Mouse (Mus musculus) right cerebral cortex, adult 2 months (tissue): ENCODE data around the gene Pknox2.
A peak's percentile ranks its signal among the peaks of the same experiment; 100 is the strongest.

Source experiments
- DNase-seq, 2 experiments: peaks; one replicate each; pipeline ENCODE4 v3.0.0; 2021 to 2022; ENCODE audit warnings: low spot score in 2 of 2

Gene Pknox2

DNA sequence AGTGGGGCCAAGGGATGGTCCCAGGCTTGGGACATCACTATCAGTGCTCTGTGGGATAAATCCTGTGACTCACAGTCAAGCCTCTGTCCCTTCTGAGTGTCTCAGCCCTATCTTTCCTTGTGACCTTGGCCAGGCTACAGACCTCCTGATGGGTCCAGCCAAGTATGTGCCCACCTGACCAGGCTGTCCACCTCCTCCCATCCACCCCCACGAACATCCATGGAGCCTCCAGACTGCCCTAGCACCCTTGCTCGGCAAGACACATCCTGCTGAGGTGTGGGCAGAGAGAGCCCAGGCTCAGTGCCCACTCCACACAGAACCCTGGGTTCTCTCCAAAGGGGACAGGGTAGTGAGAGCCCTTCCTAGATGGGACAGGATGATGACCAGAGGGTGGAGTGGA is 204.6 kb downstream of the Pknox2 start:
- DNase-seq = no peak

DNA sequence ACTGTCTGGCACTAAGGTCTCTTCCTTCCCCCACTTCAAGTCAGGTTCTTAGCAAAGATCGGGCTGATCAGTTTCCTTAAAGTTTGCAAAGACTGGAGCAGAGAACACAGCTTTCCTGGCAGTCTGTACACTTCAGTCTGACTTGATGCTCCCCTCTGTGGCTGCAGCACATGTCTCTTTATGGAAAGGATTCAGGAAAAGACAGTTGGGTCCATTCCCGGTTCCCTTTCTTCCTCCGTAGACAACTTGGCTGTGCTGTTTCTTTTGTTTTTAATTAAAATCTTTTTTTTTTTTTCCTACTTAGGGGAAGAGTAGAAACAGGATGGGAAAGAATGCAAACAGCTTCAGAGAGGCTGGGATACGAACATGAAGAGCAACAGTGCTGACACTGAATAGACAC is 205.1 kb downstream of the Pknox2 start:
- DNase-seq = no peak

DNA sequence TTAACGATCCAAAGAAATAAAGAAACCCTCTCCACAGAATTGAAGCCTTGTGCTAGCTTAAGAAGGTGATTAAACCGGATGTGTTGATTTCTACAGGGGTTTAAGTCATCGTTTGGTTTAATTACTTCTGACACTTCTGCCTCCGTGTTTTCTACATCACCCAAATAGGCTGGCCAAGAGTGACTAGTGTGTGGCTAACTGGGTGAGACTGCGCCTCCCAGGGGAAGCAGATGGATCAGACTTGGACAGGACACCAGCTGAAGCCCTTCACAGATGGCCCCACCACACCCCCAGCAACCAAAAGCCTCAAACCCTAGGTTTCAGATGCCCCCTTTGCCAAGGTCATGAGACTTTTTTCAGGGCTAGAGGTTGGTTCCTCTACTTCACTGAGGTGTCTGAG is 205.6 kb downstream of the Pknox2 start:
- DNase-seq = no peak

DNA sequence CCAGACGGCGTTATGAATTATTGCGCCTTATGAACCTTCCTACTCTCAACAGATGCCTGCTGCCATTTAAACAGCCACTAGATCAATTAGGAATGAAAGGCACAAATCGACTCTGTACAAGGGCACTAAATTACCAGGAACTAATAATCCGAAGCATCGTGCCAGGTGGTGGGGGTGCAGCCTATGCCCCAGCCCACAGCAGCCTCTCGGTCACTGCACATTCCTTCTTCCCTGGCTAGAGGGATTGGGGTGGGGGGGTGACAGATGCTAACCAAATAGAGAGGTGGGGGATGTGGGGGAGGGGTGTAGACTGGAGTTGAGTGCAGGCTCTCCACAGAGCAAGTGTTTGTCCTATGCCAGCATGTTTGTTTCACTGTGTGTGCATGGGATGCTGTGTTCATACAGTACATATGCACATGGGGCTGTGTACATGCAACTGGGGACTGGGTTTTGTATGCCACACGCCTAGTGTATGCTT is 208.6 kb downstream of the Pknox2 start:
- no peak for DNase-seq

DNA sequence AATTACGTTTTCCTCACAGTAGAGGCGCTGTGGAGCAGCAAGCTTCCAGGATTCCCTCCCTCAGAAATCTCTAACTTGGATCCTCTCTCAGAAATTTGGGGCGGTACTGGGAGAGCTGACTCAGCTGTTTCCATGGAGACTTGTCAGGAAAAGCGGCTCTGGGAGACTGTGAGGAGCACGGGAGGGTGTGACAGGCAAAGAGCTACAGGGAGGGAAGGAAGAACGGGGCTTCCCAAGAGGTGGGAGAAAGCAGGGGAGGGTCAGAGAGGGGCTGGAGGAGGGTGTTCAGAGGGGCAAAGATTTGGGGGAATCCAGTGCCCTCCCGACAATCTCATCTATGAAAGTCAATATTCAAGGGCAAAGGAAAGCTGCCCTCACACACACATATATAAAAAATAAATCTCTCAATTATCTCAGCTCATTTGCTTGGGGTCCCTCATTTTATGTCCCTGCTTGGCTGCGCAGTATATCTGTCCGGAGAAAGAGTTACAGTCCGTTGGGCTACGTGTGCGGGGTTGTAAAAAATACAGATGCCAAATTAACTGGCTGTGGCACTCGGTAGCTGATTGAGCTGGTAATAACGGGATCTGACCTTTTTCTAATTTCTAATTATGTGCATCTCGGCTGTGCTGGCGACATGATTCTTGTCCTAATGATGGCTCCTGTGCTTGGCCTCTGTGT is 213.3 kb downstream of the Pknox2 start:
- peak; percentile 73 to 83 for DNase-seq

DNA sequence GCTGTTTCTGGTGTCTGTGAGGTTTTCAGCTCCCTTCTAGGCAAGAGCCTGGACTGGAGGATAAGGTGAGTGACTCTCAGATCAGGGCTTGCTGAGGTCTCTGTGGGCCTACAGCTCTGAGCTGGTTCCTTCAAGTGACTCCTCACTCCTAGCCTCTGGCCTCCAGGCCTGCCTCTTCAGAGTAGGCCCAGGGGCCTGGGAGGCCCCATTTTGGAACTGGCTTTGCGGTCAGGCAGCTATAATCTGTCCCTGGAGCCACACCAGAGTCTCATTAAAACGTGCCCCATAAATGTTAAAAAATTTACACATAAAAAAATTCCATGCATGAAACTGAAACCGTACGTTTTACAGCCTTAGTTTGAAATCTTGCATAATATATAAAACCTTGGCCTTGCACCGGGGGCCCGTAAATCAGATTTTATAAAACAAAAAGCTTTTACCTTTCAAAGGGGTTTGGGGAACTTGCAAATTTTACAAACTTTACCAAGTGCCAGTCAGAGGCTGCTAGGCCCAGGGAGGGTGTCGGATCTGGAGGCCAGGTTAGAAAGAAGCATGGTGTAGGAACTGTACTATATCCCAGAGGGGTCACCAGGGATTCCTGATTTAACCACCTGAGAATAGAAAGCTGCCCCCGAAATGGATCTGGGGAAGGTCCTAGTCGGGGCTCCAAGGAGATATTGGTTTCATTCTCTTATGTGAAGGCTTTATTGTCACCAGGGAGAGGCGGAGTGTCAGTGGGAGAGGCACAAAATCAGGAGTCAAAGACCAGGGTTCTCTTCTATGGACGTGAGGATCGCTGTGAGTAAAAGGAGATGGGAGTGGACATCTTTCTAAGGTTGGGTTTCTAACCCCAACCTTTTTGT is 214.0 kb downstream of the Pknox2 start:
- no peak for DNase-seq

DNA sequence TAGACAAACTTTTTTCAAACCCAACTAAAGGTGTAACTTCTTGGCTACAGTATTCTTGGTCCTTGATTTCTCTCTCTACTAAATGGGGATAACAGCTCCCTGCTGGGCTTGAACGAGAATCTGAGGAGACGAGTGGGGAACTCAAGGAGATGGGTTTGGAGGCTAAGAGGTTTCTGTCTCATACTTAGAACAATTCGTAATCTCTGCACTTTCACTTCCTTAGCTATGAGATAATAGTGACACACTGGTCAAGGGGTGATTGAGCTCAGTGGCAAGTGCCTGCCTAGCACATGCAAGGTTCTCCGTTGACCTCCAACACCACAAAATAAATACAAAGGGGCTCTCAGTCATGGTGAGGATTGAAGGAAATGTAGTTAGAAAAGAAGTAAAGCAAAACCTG is 215.6 kb downstream of the Pknox2 start:
- no peak for DNase-seq

DNA sequence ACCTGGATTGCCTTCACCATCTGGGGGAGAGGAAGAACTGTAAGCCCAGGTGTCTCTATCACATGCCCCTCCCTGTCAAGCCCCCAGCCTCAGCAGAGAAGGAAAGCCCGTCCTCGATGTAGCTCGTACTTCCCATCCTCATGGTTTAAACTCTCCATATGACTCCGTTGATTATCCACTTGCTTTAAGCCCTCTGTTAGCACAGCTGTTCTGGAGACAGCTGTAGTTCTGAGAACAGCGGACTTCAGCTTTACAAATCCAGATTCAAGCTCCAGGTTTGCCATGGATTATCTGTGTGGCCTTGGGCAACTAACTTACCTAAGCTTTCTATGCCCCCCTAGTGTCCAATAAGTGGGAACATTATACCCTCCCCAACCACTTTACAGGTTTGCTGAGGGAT is 223.5 kb downstream of the Pknox2 start:
- no peak for DNase-seq

DNA sequence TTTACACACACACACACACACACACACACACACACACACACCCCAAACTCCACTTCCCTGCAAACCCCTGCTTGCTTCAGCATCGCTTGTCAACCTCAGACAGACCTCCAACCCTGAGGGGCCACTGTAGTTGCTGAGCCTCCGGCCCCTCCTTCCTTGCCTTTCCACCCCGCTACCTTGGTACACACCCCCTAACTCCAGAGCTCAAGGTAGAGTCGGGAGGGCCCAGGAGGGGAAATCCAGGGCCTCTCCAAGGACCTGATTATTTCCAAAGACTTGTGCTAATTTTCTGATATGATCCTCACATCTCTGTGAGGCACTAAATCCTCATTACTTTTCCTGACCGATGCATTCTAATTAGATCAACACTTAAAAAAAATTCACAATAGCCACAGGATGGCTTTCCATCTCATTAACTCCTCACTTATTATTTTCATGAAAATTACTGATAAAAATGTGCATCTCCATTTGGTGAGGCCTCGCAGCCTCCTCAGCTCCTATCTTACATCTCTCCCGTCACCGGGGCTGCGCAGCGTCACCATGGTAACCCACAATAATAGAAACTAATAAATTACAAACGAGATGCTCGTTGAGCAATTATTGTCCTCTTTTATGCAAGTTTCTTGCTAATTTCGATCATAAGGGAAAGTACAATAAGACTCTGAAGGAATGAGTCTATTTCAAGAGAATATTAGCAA is 225.3 kb downstream of the Pknox2 start:
- peak in 1 of 2 experiments; percentile 67 for DNase-seq

DNA sequence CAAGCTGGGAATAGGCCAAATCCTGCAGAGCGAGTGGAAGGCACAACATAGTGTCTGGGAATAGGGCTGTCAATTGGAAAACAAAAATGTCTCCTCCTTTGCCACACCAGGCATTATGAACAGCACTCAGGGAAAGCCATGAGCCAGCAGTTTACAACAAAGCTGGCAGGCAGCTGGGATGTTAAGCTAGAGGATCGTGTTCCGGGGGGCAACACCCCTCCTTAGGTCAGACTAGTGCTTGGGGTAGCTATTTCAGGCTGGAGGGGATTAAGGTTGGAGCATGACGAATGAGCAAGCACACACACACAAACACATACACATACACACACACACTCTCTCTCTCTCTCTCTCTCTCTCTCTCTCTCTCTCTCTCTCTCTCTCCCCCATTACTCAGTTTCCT is 227.7 kb downstream of the Pknox2 start:
- DNase-seq = no peak

DNA sequence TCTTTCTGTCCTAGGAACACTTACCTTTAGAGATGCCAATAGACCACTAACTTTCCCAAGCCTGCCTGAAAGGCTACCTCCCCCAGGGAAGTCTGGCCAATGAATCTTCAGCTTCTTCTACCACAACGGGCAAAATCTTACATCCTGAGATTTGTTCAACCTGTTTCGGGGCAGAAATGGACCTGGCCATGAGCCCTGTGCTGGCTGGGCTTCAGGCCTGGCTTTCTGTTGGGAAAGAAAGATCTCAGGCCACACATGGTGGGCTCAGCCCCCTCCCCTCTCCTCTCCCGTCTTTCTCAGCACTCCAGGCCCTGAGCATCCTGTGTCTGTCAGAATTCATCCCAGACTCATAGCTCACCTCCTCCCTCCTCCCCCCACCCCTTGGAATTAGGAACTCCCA is 228.6 kb downstream of the Pknox2 start:
- DNase-seq = no peak

DNA sequence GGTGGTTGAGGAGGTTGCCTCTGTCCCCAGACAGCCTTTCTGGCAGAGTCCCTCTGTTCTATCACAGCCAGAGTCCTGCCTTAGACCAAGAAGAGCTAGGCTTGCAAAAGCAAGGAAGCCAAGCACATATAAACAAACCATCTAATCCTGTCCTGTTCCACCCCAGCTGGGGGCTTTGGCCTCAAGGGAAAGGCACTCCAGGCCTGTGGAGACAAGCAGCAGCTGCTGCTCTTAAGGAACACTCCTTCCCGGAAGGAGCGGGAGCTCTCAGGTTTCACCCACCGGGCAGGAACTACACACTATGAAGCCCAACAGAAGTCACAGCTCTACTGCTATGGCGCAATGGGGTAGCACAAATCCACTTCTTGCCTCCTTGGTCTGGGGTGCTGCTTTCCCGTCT is 230.3 kb downstream of the Pknox2 start:
- DNase-seq = no peak

DNA sequence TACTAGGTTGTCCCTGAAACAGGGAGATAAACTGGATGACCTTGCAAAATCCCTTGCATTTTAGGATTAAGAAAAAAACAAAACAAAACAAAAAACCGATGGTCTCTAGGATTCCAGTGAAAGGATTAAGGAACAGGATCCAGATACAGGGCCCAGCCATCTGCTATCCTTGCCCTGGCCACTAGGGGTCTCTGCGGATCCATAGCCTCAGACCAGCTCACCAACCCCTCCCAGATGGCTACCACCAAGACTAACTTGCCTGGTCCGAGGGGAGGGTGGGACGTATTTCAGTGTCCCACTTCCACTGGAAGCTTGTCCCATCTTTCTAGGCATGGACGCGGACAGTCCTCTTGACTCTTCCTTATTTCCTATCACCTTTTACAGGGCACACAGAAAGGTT is 230.8 kb downstream of the Pknox2 start:
- peak; percentile 91 to 92 for DNase-seq

DNA sequence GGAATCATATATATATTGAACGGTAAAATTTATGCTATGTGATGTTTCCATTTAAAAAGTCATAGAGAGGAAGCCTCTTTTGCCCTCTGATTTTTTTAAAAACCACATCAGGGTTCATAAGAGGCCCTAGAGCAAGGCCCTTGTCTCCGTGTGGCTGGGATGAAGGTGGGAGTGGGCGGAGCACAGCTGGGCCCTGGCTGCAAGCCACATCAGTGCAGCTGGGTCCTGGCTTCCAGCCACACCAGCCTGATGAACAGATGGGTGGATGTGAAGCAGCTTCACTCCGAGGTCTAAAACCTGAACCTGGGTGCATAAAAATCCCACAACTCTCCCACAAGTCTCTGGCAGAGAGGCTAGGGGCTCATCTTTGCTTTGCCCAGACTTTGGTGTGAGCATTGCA is 241.8 kb downstream of the Pknox2 start:
- no peak for DNase-seq

DNA sequence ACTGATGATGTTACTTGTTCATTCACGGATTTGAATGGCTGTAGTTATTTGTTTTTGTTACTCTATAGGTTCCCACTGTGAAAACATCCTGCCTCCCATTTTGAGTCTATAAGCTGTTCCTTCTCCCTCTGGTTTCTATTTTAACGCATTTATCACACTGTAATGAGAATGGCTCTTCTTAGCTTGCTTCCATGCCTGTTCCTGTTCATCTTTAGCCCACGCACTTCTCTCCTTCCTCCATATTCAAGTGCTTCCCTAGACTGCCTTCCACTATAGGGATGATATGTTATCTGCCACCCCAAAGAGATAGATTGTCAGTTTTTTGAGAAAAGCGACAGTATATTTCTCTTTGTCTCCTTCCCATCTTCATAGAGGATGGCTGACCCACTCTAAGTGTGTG is 246.7 kb downstream of the Pknox2 start:
- DNase-seq = no peak

DNA sequence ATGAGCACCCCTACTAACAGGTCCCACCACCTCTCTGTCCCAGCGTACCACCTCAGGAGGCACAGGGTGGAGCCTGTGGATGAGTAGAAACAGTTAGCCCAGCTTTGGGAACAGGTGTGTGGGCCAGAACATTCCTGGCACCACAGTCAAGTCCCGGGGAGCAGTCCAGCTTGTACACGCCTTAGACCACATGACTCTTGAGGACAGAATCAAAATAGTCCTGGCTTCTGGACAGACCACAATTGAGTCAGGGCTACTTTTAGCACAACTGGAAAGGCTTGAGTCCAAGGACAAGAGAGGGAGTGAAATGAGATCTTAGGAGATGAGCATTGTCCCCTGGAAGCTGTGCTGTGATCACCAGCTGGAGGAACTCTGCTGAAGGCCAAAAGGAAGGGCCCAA is 248.6 kb downstream of the Pknox2 start:
- no peak for DNase-seq

DNA sequence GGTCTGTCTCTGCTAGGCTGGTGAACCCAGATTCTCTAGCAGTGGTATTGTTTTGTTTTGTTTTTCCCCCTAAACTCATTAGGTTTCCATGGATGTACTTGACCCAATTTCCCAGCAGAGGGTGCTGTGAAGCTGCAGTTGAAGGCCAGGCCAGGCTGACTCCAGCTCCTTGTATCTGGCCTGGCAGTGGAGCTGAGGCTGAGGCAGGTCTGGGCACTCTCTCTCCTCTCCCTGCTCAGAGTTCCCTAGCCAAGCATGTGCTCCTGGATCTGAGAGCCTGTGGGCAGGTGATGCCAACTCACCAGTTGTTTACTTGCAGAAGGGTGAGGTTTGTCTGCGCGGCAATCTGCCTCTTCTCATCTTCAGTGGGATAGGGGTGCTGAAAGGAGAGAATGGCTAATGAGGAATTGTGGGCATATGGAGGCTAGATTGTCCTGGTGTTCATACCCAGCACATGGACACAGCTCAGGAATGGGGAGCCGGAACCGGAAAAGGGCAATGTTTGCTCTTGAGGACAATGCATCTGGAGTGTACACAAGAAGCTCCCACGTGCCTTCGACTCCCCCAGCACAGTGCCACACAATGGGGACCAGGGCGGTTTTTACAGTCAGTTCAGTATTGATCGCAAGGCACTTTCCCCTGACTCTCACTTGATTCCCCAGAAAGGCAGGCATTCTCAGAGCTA is 252.1 kb downstream of the Pknox2 start:
- DNase-seq = peak; percentile 81 to 84

DNA sequence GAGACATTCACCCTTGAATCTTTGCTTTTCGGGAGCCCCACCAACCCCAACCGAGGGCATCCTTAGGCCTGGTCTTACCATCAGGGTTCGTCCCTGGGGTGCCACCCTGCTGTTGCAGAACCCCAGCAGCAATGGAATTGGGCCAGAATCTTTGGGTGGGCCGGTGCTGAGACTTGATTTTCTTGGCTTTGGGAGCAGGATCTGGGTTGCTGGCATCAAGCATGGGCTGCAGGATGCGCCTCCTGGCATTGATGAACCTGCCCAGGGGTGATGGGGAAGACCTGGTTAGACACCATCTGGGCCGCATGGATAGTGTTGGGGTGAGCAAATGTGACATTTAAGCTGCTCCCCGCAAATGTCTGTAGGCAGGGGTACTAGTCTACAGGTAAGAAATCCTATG is 253.0 kb downstream of the Pknox2 start:
- DNase-seq = no peak

DNA sequence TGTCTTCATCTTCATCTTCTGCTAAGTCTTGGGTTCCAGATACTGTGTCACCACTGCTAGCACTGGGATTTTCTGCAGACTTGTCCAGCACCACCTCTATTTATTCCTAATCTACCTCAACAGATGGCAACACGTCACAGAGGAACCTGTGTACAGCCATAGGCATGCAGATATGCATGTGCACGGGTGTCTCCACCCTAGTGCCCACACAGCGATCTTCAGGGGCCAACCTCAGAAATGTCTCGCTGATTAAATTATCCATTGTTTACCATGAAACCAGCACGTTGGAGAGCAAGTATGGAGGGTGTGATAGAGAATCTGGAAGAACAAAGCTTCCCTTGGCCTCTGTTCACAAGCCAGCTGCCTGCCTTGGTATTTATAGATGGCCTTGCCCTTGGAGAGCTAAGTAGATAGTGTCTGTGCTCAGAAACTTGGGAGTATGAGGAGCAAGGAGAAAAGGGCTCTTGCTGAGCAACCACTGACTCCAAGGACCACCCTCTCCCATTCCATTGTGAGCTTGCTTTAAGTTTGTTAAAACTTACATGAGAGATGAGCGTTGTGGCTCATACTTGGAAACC is 253.7 kb downstream of the Pknox2 start:
- no peak for DNase-seq

DNA sequence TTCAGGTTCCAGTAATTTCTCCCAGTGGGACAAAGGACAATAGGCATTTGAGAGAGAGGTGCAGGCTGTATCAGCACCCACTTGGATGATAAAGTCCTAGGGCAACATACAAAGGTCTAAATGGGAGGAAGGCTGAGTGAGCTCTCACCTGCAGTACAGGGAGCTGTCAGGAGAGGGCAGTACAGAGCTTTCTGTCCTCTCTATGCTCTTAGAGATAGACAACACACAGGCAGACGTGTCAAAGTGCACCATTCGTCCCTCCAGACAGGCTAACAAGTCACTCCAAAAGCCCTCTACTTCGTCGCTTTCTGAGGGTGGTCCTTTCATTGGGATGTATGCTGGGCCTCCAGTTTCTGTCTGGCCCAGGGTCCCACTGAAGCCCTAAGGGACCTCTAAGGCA is 256.7 kb downstream of the Pknox2 start:
- DNase-seq = peak; percentile 66 to 71

DNA sequence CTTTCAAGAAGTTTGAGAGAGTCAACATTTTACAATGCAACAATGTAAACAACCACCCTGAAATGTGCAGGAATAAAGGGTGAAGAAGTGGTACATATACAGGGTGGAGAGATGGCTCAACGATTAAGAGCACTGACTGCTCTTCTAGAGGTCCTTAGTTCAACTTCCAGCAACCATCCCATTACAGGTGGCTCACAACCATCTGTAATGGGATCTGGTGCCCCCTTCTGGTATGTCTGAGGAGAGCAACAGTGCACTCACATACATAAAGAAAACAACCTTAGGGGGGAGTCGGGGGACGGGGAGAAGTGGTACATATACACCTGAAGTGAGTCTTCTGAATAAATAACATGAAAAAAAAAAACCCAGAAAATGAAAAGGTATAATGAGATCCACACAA is 262.0 kb downstream of the Pknox2 start:
- no peak for DNase-seq

DNA sequence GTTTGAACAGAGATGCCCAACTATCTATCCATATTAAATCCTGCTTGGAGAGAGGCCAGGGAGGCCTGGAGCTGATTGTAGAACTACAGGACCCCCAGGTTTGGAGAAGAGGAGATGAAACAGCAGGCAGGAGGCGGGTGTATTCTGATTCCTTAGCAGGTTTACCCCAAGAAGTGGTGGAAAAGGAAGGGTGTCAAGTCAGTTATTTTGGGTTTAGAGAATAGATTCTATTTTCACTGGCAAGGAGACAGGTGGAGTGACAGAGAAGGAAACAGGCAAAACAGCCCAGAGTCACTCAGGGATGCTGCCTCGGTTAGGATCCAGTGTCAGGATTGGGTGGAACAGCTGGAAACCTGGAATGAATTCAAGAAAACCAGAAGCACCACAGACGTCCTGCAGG is 263.6 kb downstream of the Pknox2 start:
- DNase-seq = no peak
